Mouse (Mus musculus) MEL (cell line): ENCODE results near the gene Gm1123. TPM values are rescaled to one million over a fixed set of nuclear protein-coding genes. Genes with fewer than 3 reads are reported as not detected.

Source experiments
- DNase-seq: peaks from one replicate; pipeline ENCODE4 v3.0.0; 2011; ENCODE audit warnings: low read depth, low spot score
- H3K27ac ChIP-seq: 2 replicates; pipeline ENCODE4 v1.5.1; 2012; ENCODE audit warnings: low read depth, mild to moderate bottlenecking, control low read depth, low read length, moderate library complexity; ENCODE audit not compliant: control insufficient read depth
- H3K27me3 ChIP-seq, 2 experiments: fragments of 150-350 bp in 1 of 2; sonication (generic) in 1 of 2; 2 replicates each; pipeline ENCODE4 v1.6.1; 2012; ENCODE audit warnings: low read length in 2 of 2, mild to moderate bottlenecking in 2 of 2, improper control_type of control experiment in 1 of 2, moderate library complexity in 1 of 2; ENCODE audit not compliant: insufficient read depth in 2 of 2, control insufficient read depth in 1 of 2
- H3K36me3 ChIP-seq, 2 experiments: 2 replicates each; pipeline ENCODE4 v1.6.1; 2012 to 2014; ENCODE audit warnings: low read length in 2 of 2, improper control_type of control experiment in 1 of 2, inconsistent platforms in 1 of 2, mild to moderate bottlenecking in 1 of 2; ENCODE audit not compliant: insufficient read depth in 2 of 2, control insufficient read depth in 1 of 2
- H3K4me1 ChIP-seq, 2 experiments: fragments of 150-350 bp in 1 of 2; sonication (generic) in 1 of 2; 2 replicates each; pipeline ENCODE4 v1.6.1; 2012; ENCODE audit warnings: low read length in 2 of 2, improper control_type of control experiment in 1 of 2, mild to moderate bottlenecking in 1 of 2; ENCODE audit not compliant: insufficient read depth in 2 of 2, control insufficient read depth in 1 of 2
- H3K4me3 ChIP-seq, 2 experiments: fragments of 150-350 bp in 1 of 2; sonication (generic) in 1 of 2; 2 replicates each; pipeline ENCODE4 v1.5.1; 2012; ENCODE audit warnings: low read depth in 2 of 2, low read length in 2 of 2, mild to moderate bottlenecking in 2 of 2, moderate library complexity in 2 of 2, control low read depth in 1 of 2, improper control_type of control experiment in 1 of 2; ENCODE audit not compliant: control insufficient read depth in 1 of 2, insufficient read depth in 1 of 2
- H3K79me2 ChIP-seq: 2 replicates; pipeline ENCODE4 v1.6.1; 2012; ENCODE audit warnings: mild to moderate bottlenecking, low read length, moderate library complexity; ENCODE audit not compliant: control insufficient read depth, poor library complexity, insufficient read depth
- H3K9ac ChIP-seq: 2 replicates; pipeline ENCODE4 v1.6.1; 2012; ENCODE audit warnings: low read depth, mild to moderate bottlenecking, control low read depth, low read length, moderate library complexity; ENCODE audit not compliant: control insufficient read depth, poor library complexity, severe bottlenecking
- H3K9me3 ChIP-seq: fragments of 150-350 bp; sonication (generic); replicated peaks from 2 replicates; pipeline ENCODE4 v1.6.1; 2012; ENCODE audit warnings: mild to moderate bottlenecking, low read length, improper control_type of control experiment, moderate library complexity; ENCODE audit not compliant: insufficient read depth
- CHD1 ChIP-seq: IDR thresholded peaks from 2 replicates; pipeline ENCODE4 v1.6.1; 2012; ENCODE audit warnings: low read depth, mild to moderate bottlenecking, inconsistent platforms, low read length, improper control_type of control experiment
- CTCF ChIP-seq, 3 experiments: IDR thresholded peaks in 2 of 3; conservative IDR thresholded peaks in 1 of 3; 2 replicates each; pipeline ENCODE4 v1.5.1; 2011 to 2012; ENCODE audit warnings: low read length in 3 of 3, low read depth in 2 of 3, mild to moderate bottlenecking in 2 of 3, improper control_type of control experiment in 1 of 3, inconsistent platforms in 1 of 3, mixed read lengths in 1 of 3, moderate library complexity in 1 of 3; ENCODE audit not compliant: control insufficient read depth in 1 of 3, insufficient read depth in 1 of 3, poor library complexity in 1 of 3, severe bottlenecking in 1 of 3
- E2F4 ChIP-seq: IDR thresholded peaks from 2 replicates; pipeline ENCODE4 v1.6.1; 2011; ENCODE audit warnings: low read depth, low read length, improper control_type of control experiment, borderline replicate concordance
- ELF1 ChIP-seq: IDR thresholded peaks from 2 replicates; pipeline ENCODE4 v1.6.1; 2014; ENCODE audit warnings: low read depth, mild to moderate bottlenecking, inconsistent platforms, low read length, improper control_type of control experiment, moderate library complexity
- EP300 ChIP-seq, 2 experiments: IDR thresholded peaks; 2 replicates each; pipeline ENCODE4 v1.6.1; 2011; ENCODE audit warnings: improper control_type of control experiment in 2 of 2, low read length in 2 of 2, low read depth in 1 of 2, mild to moderate bottlenecking in 1 of 2
- ETS1 ChIP-seq: IDR thresholded peaks from 2 replicates; pipeline ENCODE4 v1.6.1; 2012; ENCODE audit warnings: low read depth, mild to moderate bottlenecking, inconsistent platforms, low read length, improper control_type of control experiment, moderate library complexity
- GABPA ChIP-seq: IDR thresholded peaks from 2 replicates; pipeline ENCODE4 v1.6.1; 2012; ENCODE audit warnings: low read depth, mild to moderate bottlenecking, inconsistent platforms, low read length, improper control_type of control experiment, moderate library complexity
- HCFC1 ChIP-seq: IDR thresholded peaks from 2 replicates; pipeline ENCODE4 v1.6.1; 2012; ENCODE audit warnings: low read depth, mild to moderate bottlenecking, inconsistent platforms, low read length, improper control_type of control experiment, moderate library complexity
- KAT2A ChIP-seq: conservative IDR thresholded peaks from 2 replicates; pipeline ENCODE4 v1.6.1; 2012; ENCODE audit warnings: low read depth, low read length, improper control_type of control experiment, inconsistent platforms
- MYB ChIP-seq: IDR thresholded peaks from 2 replicates; pipeline ENCODE4 v1.6.1; 2011; ENCODE audit warnings: mild to moderate bottlenecking, low read depth, low read length, improper control_type of control experiment
- MYC ChIP-seq: IDR thresholded peaks from 2 replicates; pipeline ENCODE4 v1.6.1; 2011; ENCODE audit warnings: low read depth, mild to moderate bottlenecking, low read length, improper control_type of control experiment, moderate library complexity
- NELFE ChIP-seq: IDR thresholded peaks from 2 replicates; pipeline ENCODE4 v1.6.1; 2011; ENCODE audit warnings: low read depth, low read length, improper control_type of control experiment
- NRF1 ChIP-seq: IDR thresholded peaks from 2 replicates; pipeline ENCODE4 v1.6.1; 2014; ENCODE audit warnings: low read depth, mild to moderate bottlenecking, inconsistent platforms, low read length, improper control_type of control experiment, moderate library complexity; ENCODE audit not compliant: poor library complexity, insufficient read depth, severe bottlenecking
- POLR2AphosphoS5 ChIP-seq: IDR thresholded peaks from 2 replicates; pipeline ENCODE4 v1.6.1; 2012; ENCODE audit warnings: low read depth, borderline replicate concordance, mild to moderate bottlenecking, inconsistent platforms, low read length, moderate library complexity, mixed read lengths
- UBTF ChIP-seq: IDR thresholded peaks from 2 replicates; pipeline ENCODE4 v1.6.1; 2012; ENCODE audit warnings: low read depth, mild to moderate bottlenecking, inconsistent platforms, low read length, improper control_type of control experiment, moderate library complexity, borderline replicate concordance; ENCODE audit not compliant: insufficient read depth
- USF2 ChIP-seq, 2 experiments: IDR thresholded peaks; 2 replicates each; pipeline ENCODE4 v1.6.1; 2011 to 2012; ENCODE audit warnings: improper control_type of control experiment in 2 of 2, low read length in 2 of 2, borderline replicate concordance in 1 of 2, inconsistent platforms in 1 of 2, low read depth in 1 of 2, mild to moderate bottlenecking in 1 of 2; ENCODE audit not compliant: insufficient read depth in 1 of 2
- ZC3H11A ChIP-seq: IDR thresholded peaks from 2 replicates; pipeline ENCODE4 v1.6.1; 2012; ENCODE audit warnings: low read depth, mild to moderate bottlenecking, inconsistent platforms, low read length, improper control_type of control experiment
- ZKSCAN1 ChIP-seq: IDR thresholded peaks from 2 replicates; pipeline ENCODE4 v1.6.1; 2012; ENCODE audit warnings: low read depth, mild to moderate bottlenecking, inconsistent platforms, low read length, improper control_type of control experiment, moderate library complexity
- polyA plus RNA-seq, 2 experiments: library from polyadenylated mRNA; stranded (reverse) in 1 of 2; unstranded in 1 of 2; fragments of >175 nt in 1 of 2; fragments of >200 nt in 1 of 2; gene quantifications; 2 replicates each; pipeline versions ENCODE4 v1.2.1 to v1.2.4; 2012; ENCODE audit warnings: low replicate concordance in 2 of 2, low read depth in 1 of 2; ENCODE audit not compliant: insufficient read length in 2 of 2, insufficient read depth in 1 of 2, missing spikeins in 1 of 2
- total RNA-seq: library from RNA; depleted of rRNA; stranded (reverse); fragments of 300-350 nt; gene quantifications from 2 replicates; pipeline ENCODE4 v1.2.3, GENCODE M21; 2012

The Gm1123 gene
- total and polyA plus RNA-seq, 3 experiments, result not detected

- DNase-seq, result no peak
- H3K9ac ChIP-seq, result no peak overlapping the region
- H3K79me2 ChIP-seq, result no peaks in the 10 kb centered on the region
- H3K36me3 ChIP-seq, result no peaks in the 10 kb centered on the region
- H3K27ac ChIP-seq, result no peak overlapping the region
- H3K4me1 ChIP-seq, result no peaks in the 10 kb centered on the region
- no peaks in the 10 kb centered on the region; a peak in 1 of 4 replicates for H3K27me3 ChIP-seq
- no peak overlapping the region for H3K4me3 ChIP-seq
- TF ChIP-seq ZC3H11A (no peak), EP300 (IDR thresholded peaks at IDR 0.05; ENCODE audit: low read depth in 1 of 2, low read length in 2 of 2) (no peak), ETS1 (no peak), GABPA (no peak), UBTF (no peak), CTCF (IDR thresholded peaks at IDR 0.05 in 2 of 3, conservative IDR thresholded peaks at IDR 0.05 in 1 of 3; ENCODE audit: control insufficient read depth in 1 of 3, insufficient read depth in 1 of 3, low read depth in 2 of 3, low read length in 3 of 3, poor library complexity in 1 of 3, severe bottlenecking in 1 of 3) (peak in 1 of 3 experiments; percentile 16; a peak in 2 of 6 replicates), ZKSCAN1 (no peak), KAT2A (no peak)
- H3K9me3 ChIP-seq, result no peaks in the 10 kb centered on the region
Observed at GRCm38 (mm10) chr9:98960348-98960747, 75.2 kb downstream of the Gm1123 start.

- no peaks in the 10 kb centered on the region for H3K79me2 ChIP-seq
- TF ChIP-seq UBTF (no peak), ZC3H11A (no peak), CTCF (IDR thresholded peaks at IDR 0.05 in 2 of 3, conservative IDR thresholded peaks at IDR 0.05 in 1 of 3; ENCODE audit: control insufficient read depth in 1 of 3, insufficient read depth in 1 of 3, low read depth in 2 of 3, low read length in 3 of 3, poor library complexity in 1 of 3, severe bottlenecking in 1 of 3) (no peak), POLR2AphosphoS5 (no peak), E2F4 (no peak), GABPA (no peak), MYB (no peak), HCFC1 (no peak), NRF1 (no peak), EP300 (IDR thresholded peaks at IDR 0.05; ENCODE audit: low read depth in 1 of 2, low read length in 2 of 2) (no peak), ETS1 (no peak), ELF1 (no peak), ZKSCAN1 (no peak), USF2 (IDR thresholded peaks at IDR 0.05; ENCODE audit: borderline replicate concordance in 1 of 2, insufficient read depth in 1 of 2, low read depth in 1 of 2, low read length in 2 of 2) (no peak), CHD1 (no peak), NELFE (no peak), MYC (no peak)
- H3K27me3 ChIP-seq, result no peaks in the 10 kb centered on the region; a peak in 1 of 4 replicates
- H3K4me3 ChIP-seq, result no peak overlapping the region
- no peak overlapping the region for H3K27ac ChIP-seq
- H3K36me3 ChIP-seq, result no peaks in the 10 kb centered on the region
- H3K4me1 ChIP-seq, result no peaks in the 10 kb centered on the region
- no peaks in the 10 kb centered on the region for H3K9me3 ChIP-seq
- no peak overlapping the region for H3K9ac ChIP-seq
- no peak for DNase-seq
Observed at GRCm38 (mm10) chr9:98959851-98960250, 75.7 kb downstream of the Gm1123 start.
